Mouse (Mus musculus) intestine, embryonic 15.5 days (tissue): Measurements from ENCODE around the gene Aaas. TPM values are rescaled to one million over a fixed set of nuclear protein-coding genes. Genes with fewer than 3 reads are reported as not detected.

Experiments
- ATAC-seq: fragments of 200-750 bp; cut with Nextera tagmentation; 2 replicates; pipeline ENCODE4 v1.8.0; 2017; ENCODE audit warnings: moderate TSS enrichment, moderate library complexity
- H3K27ac ChIP-seq: fragments of 300-500 bp; sonication (generic); 2 replicates; pipeline ENCODE4 v1.5.1; 2015; ENCODE audit warnings: mild to moderate bottlenecking, inconsistent platforms
- H3K27me3 ChIP-seq: fragments of 300-500 bp; sonication (generic); replicated peaks from 2 replicates; pipeline ENCODE4 v1.6.1; 2015; ENCODE audit warnings: inconsistent platforms
- H3K36me3 ChIP-seq: fragments of 300-500 bp; sonication (generic); 2 replicates; pipeline ENCODE4 v1.6.1; 2015; ENCODE audit warnings: inconsistent platforms
- H3K4me1 ChIP-seq: fragments of 300-500 bp; sonication (generic); replicated peaks from 2 replicates; pipeline ENCODE4 v1.6.1; 2015; ENCODE audit warnings: inconsistent platforms
- H3K4me2 ChIP-seq: fragments of 300-500 bp; sonication (generic); replicated peaks from 2 replicates; pipeline ENCODE4 v1.6.1; 2015; ENCODE audit warnings: mild to moderate bottlenecking, inconsistent platforms
- H3K4me3 ChIP-seq: fragments of 300-500 bp; sonication (generic); replicated peaks from 2 replicates; pipeline ENCODE4 v1.5.1; 2015; ENCODE audit warnings: inconsistent platforms
- H3K9ac ChIP-seq: fragments of 300-500 bp; sonication (generic); 2 replicates; pipeline ENCODE4 v1.6.1; 2015; ENCODE audit warnings: inconsistent platforms
- H3K9me3 ChIP-seq: fragments of 300-500 bp; sonication (generic); 2 replicates; pipeline ENCODE4 v1.6.1; 2016; ENCODE audit warnings: inconsistent platforms
- WGBS: fragments of 180-500 bp; shearing (Covaris S2); methylation state at CpG from one replicate; pipeline ENCODE4 v1.1.7; 2015; 5-methylcytosine and 5-hydroxymethylcytosine counted together
- polyA plus RNA-seq: library from polyadenylated mRNA; unstranded; fragments of >200 nt; fragmentation: Nextera tagmentation; extraction: Ambion mirVana; gene quantifications from 2 replicates; pipeline ENCODE4 v1.2.1, GENCODE M21; 2015

Aaas gene
- 58.2 and 62.7 TPM in 2 replicates for polyA plus RNA-seq

DNA sequence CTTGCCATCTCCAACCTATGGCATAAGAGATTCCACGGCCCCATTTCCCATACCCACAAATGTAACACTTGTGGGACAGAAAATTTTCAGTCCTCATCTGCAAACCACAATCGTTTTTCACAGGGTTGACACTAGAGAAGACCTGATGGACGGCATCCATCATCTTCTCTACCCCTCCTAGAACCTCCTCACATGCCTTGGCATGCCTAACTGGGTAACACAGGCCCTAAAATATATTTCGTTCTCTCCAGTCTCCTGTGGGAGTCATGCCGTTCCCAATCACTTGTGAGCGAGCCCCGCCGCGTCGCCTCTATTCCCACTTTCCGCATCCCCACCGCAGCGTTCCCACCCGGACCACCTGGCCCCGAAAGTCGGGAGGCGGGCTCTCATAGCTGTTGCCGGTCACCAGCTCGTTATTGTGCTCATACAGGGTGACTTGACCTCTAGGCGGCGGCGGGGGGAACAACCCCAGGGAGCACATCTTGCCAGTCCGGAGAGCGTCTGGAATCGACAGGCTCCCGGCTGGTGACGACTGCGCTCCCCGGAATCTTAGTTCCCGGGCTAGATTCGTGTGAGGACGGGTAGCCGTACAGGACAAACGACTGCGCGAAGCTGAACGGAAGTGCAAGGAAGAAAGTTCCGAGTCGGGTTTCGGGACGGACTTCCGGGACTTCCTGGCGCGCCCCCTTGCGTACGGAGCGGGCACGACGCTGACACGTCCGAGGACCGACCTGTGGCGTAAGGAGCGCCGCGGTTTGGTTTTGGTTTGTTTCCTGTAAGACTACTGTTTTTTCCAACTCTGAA, at the start of gene Aaas:
Gene Aaas (minus strand): TSS at position 634 of the 804 bp plus-strand sequence.
- Histone ChIP-seq H3K27me3 (no peaks in the 10 kb centered on the region), H3K36me3 (no peaks in the 10 kb centered on the region; the same call in none of the 2 replicates), H3K4me2 (peak within 1 kb of the TSS; percentile 79), H3K4me1 (peaks cover 13% of the 10 kb centered on the region), H3K4me3 (peak within 1 kb of the TSS; percentile 58), H3K27ac (peak within 1 kb of the TSS; percentile 15; the same call in 1 of the 2 replicates), H3K9ac (peak within 1 kb of the TSS; percentile 63), H3K9me3 (no peaks in the 10 kb centered on the region)
- WGBS: under 1% methylated on average over 56 of the region's 56 CpGs
- peak; percentile 89 for ATAC-seq

DNA sequence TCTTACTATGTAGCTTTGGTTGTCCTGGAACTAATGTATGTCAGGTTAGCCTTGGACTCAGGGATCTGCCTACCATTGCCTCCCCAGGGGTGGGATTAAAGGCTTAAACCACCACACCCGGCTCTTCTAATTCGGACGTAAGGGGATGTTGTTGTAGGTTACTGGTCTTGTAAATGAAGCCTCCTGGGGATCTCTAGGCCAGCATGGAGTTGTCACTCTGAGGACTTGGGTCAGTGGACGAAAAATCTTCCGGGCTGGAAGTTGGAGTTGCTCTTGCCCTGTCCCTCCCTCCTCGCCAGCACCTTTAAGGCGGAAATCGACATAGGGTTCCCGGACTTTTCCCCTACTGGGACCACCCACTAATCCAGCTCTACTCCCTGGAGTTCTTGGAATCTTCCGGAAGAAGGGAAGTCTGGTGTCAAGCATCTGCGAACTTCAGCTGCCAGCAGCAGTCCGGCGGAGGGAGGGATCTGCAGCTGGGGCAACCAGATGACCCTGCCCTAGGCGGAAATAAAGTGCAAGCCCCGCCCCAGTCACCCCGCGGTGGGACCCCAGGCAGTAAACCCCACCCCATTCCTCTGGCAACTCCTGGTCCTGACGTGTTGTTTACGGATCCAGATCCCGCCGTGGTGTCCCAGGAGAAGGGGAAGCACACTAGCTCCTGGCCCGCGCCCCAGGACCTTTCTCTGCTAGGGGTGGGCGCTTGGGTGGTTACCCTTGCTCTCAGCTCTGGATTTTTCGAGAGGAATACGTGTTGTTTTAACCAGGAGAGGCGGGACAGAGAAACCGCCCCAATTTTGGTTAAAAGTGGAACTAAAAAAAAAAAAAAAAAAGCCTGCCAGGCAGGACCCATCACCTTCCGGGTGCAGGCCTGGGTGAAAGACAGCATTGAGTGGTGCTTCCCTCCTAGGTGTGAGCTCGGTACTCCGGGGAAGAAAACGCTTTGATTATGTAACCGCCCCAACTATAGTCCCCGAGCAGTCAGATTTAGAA, 49.0 kb upstream of the Aaas start:
- ATAC-seq: peak; percentile 93

DNA sequence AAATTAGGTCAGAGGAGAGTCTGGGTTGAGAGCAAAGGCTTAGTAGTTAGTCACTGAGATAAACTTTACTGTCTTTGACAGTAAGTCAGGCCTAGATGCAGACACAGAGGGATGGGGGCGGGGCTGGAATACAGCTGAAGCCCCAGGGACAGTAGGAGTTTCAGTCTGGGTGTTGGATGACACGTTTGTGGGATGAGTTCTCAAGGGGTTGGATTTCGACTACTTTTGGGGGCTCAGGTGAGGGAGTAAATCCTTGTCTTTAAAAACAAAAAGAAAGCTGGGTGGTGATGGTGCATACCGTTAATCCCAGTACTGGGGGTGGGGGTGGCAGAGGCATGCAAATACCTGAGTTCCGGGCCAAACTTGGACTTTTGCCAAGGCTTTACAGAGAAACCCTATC, 48.1 kb upstream of the Aaas start:
- WGBS: 30% methylated on average over 5 of the region's 5 CpGs
- H3K27me3 ChIP-seq: no peaks in the 10 kb centered on the region
- peak overlapping the region; percentile 47; the same call in 1 of the 2 replicates for H3K4me3 ChIP-seq
- no peaks in the 10 kb centered on the region for H3K36me3 ChIP-seq
- peak overlapping the region; percentile 54; the same call in 1 of the 2 replicates for H3K9ac ChIP-seq
- H3K9me3 ChIP-seq: no peaks in the 10 kb centered on the region
- peak overlapping the region; percentile 98 for H3K27ac ChIP-seq
- H3K4me1 ChIP-seq: peaks cover 25% of the 10 kb centered on the region
- peak overlapping the region; percentile 74 for H3K4me2 ChIP-seq
- ATAC-seq: no peak

More for the DNA sequence above, 49.0 kb upstream of the Aaas start:
- H3K4me2 ChIP-seq: peak overlapping the region; percentile 74
- H3K9ac ChIP-seq: peak overlapping the region; percentile 54
- 2% methylated on average over 34 of the region's 34 CpGs for WGBS
- peaks cover 25% of the 10 kb centered on the region for H3K4me1 ChIP-seq
- no peaks in the 10 kb centered on the region for H3K36me3 ChIP-seq
- peak overlapping the region; percentile 98 for H3K27ac ChIP-seq
- peak overlapping the region; percentile 47 for H3K4me3 ChIP-seq
- H3K9me3 ChIP-seq: no peaks in the 10 kb centered on the region
- H3K27me3 ChIP-seq: no peaks in the 10 kb centered on the region

DNA sequence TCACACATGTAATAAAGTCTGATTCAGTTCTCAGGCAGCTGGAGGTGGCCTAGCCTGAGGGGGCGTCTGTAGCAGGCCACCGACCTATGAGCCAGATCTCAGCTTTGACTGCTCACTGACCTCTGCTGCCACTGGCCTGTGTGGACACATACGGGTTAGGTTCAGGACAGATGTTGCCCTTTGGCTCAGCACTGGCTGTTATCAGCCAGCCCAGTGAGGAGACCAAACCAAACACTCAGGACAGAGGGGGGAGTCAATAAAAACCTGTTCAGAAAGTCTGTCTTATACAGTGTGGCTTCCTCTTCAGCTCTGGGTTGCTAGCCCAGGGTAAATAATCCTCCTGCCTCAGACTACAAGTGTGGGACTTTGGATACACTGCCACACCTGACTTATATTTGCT, 44.5 kb upstream of the Aaas start:
- Histone ChIP-seq H3K9ac (no peak overlapping the region), H3K27ac (peak overlapping the region; percentile 77), H3K4me3 (no peak overlapping the region), H3K36me3 (no peaks in the 10 kb centered on the region), H3K27me3 (no peaks in the 10 kb centered on the region), H3K4me2 (no peak overlapping the region), H3K9me3 (no peaks in the 10 kb centered on the region), H3K4me1 (peaks cover 23% of the 10 kb centered on the region)
- WGBS: 9% methylated on average over 3 of the region's 3 CpGs
- ATAC-seq: peak; percentile 57

- Histone ChIP-seq H3K4me1 (peaks cover 15% of the 10 kb centered on the region), H3K9ac (no peak overlapping the region), H3K9me3 (no peaks in the 10 kb centered on the region), H3K36me3 (no peaks in the 10 kb centered on the region), H3K27ac (peak overlapping the region; percentile 77), H3K4me3 (no peak overlapping the region), H3K4me2 (0 out of 2 replicates have a peak overlapping the region, but pooled peaks have one; percentile 0), H3K27me3 (no peaks in the 10 kb centered on the region)
- ATAC-seq: peak; percentile 75
Measured at GRCm38 (mm10) chr15:102393584-102394014, 43.0 kb upstream of the Aaas start.

- H3K27me3 ChIP-seq: no peaks in the 10 kb centered on the region
- no peak overlapping the region for H3K9ac ChIP-seq
- WGBS: 33% methylated on average over 2 of the region's 2 CpGs
- peaks cover 11% of the 10 kb centered on the region for H3K4me1 ChIP-seq
- no peaks in the 10 kb centered on the region for H3K9me3 ChIP-seq
- peak overlapping the region; percentile 77; the same call in 1 of the 2 replicates for H3K27ac ChIP-seq
- H3K4me3 ChIP-seq: no peak overlapping the region
- H3K4me2 ChIP-seq: no peak overlapping the region
- H3K36me3 ChIP-seq: no peaks in the 10 kb centered on the region
- no peak for ATAC-seq
Measured at GRCm38 (mm10) chr15:102392520-102392919, 41.9 kb upstream of the Aaas start.

DNA sequence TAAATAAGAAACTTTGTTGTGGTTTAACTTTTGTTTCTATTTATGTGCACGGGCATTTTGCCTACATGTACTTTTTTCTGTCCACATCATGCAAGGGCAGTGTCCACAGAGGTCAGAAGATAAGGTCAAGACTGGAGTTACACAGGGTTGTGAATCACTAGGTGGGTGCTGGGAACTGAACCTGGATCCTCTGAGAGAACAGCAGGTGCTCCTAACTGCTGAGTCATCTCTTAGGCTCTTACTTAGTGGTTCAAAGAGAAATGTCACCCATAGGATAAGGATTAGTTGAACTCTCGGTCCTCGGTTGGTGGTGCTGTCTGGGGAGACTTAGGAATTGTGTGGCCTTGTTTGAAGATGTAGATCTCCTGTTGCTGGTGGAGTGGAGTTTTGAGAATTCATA, 38.4 kb upstream of the Aaas start:
- H3K4me1 ChIP-seq: 0 out of 2 replicates have a peak, but pooled peaks cover 2% of the 10 kb centered on the region
- no peak overlapping the region for H3K9ac ChIP-seq
- H3K4me2 ChIP-seq: no peak overlapping the region
- 90% methylated on average over 3 of the region's 3 CpGs for WGBS
- ATAC-seq: no peak
- H3K36me3 ChIP-seq: no peaks in the 10 kb centered on the region
- H3K27ac ChIP-seq: no peak overlapping the region
- H3K9me3 ChIP-seq: no peaks in the 10 kb centered on the region
- no peaks in the 10 kb centered on the region for H3K27me3 ChIP-seq
- no peak overlapping the region for H3K4me3 ChIP-seq

GRCm38 (mm10) chr15:102386640-102387039, 36.1 kb upstream of the Aaas start:
- 50% methylated on average over 9 of the region's 9 CpGs for whole genome bisulfite sequencing
- Histone ChIP-seq H3K27me3 (no peaks in the 10 kb centered on the region), H3K4me2 (no peak overlapping the region), H3K9me3 (no peaks in the 10 kb centered on the region), H3K27ac (no peak overlapping the region), H3K9ac (no peak overlapping the region), H3K4me3 (no peak overlapping the region), H3K36me3 (no peaks in the 10 kb centered on the region), H3K4me1 (no peaks in the 10 kb centered on the region)
- ATAC-seq: no peak

- Histone ChIP-seq H3K9ac (no peak overlapping the region), H3K9me3 (no peaks in the 10 kb centered on the region), H3K4me1 (no peaks in the 10 kb centered on the region), H3K27me3 (no peaks in the 10 kb centered on the region), H3K36me3 (no peaks in the 10 kb centered on the region), H3K4me3 (no peak overlapping the region), H3K4me2 (no peak overlapping the region), H3K27ac (no peak overlapping the region)
- 79% methylated on average over 6 of the region's 6 CpGs for WGBS
- no peak for ATAC-seq
Measured at GRCm38 (mm10) chr15:102383671-102384070, 33.1 kb upstream of the Aaas start.

DNA sequence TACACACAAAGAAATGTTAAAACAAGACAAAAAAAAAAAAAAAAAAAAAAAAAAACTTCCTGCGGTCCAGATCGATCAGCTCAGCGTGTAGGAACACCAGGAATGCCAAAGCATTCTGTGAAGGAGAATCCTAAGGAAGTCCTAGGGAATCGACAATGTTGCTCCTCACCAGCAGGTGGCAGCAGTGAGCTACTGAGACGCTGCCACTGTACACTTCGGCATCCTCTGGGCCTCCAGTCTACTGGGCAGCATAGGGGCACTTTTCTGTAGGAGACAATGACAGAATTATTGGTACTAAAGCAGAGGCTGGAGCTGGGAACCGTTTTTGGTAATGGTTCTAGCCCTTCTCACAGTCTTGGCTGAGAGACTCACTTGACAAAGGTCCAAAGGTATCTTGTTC, 31.0 kb upstream of the Aaas start:
- Histone ChIP-seq H3K9ac (no peak overlapping the region), H3K27ac (no peak overlapping the region), H3K9me3 (no peaks in the 10 kb centered on the region), H3K27me3 (no peaks in the 10 kb centered on the region), H3K4me1 (peaks cover 9% of the 10 kb centered on the region; the same call in 1 of the 2 replicates), H3K4me2 (no peak overlapping the region), H3K36me3 (no peaks in the 10 kb centered on the region), H3K4me3 (no peak overlapping the region)
- peak; percentile 85 for ATAC-seq
- WGBS: 0% methylated on average over 7 of the region's 7 CpGs

DNA sequence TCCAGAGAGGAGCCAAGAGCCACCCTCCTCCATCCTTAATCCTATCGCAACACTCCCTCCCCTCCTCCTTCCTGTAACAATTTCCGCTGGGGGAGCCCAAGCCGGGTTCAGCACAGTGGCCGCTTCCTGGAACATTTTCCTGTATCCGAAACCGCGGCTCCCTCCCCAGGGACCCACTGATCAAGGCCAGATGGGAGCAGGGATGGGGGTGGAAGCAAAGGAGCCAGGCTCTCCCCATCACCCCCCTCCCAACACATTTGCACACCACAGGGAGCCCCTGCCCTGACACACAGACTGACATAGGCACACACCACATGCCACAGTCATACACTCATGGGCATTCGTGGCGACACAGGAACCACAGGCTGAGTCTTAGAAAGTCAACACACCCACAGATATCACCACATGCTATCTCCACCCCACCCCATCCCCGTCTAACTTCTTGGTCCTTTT, 27.3 kb upstream of the Aaas start:
- H3K36me3 ChIP-seq: no peaks in the 10 kb centered on the region
- no peak overlapping the region for H3K4me3 ChIP-seq
- no peak overlapping the region for H3K9ac ChIP-seq
- 16% methylated on average over 10 of the region's 10 CpGs for WGBS
- H3K27ac ChIP-seq: peak overlapping the region; percentile 61
- H3K4me1 ChIP-seq: peaks cover 14% of the 10 kb centered on the region; the same call in 1 of the 2 replicates
- H3K27me3 ChIP-seq: no peaks in the 10 kb centered on the region
- H3K9me3 ChIP-seq: no peaks in the 10 kb centered on the region
- peak overlapping the region; percentile 99 for H3K4me2 ChIP-seq
- ATAC-seq: 0 out of 2 replicates have a peak, but pooled peaks have one; percentile 21

- H3K4me2 ChIP-seq: peak overlapping the region; percentile 99
- H3K9ac ChIP-seq: peak overlapping the region; percentile 70
- H3K36me3 ChIP-seq: no peaks in the 10 kb centered on the region
- no peaks in the 10 kb centered on the region for H3K27me3 ChIP-seq
- H3K4me1 ChIP-seq: peaks cover 14% of the 10 kb centered on the region; the same call in 1 of the 2 replicates
- H3K27ac ChIP-seq: peak overlapping the region; percentile 64
- whole genome bisulfite sequencing: under 1% methylated on average over 7 of the region's 7 CpGs
- H3K9me3 ChIP-seq: no peaks in the 10 kb centered on the region
- H3K4me3 ChIP-seq: peak overlapping the region; percentile 63
- peak; percentile 82 for ATAC-seq
Measured at GRCm38 (mm10) chr15:102377163-102377543, 26.6 kb upstream of the Aaas start.
